Mouse (Mus musculus): ENCODE measurements around the gene Hist1h3b.

DNA sequence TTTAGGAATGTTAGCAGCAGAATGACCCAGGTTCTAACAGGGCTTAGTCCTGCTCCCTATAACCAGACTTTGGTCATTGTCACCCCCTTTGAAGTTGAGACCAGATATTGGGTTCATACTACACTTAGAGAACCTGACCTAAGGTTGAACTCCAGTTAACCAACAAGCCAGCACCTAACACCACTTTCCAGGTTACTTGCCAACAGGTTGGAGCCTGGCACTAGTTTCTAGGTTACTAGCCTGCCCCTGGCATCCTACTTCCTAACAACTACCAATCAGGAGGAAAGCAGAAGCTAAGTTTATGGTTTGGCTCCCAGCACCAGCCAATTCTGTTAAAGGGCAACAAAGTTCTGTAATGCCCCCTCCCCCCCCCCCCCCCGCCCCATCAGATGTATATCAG, 26.9 kb upstream of the Hist1h3b start:
- TF ChIP-seq CTCF (IDR thresholded peaks at IDR 0.05; ENCODE audit: borderline replicate concordance, extremely low read depth, insufficient read depth, insufficient read length) (no peak), POLR2A (IDR thresholded peaks at IDR 0.05; ENCODE audit: borderline replicate concordance, extremely low read depth, insufficient read depth, insufficient read length, poor library complexity, severe bottlenecking) (no peak)

Measured in brain, embryonic 14.5 days (tissue).